Mouse (Mus musculus) lung, adult 2 months (tissue): ENCODE data around the gene Mok. TPM values are rescaled to one million over a fixed set of nuclear protein-coding genes. Genes with fewer than 3 reads are reported as not detected.

Source experiments
- DNase-seq: peaks from one replicate; pipeline ENCODE4 v3.0.0; 2022
- H3K4me1 ChIP-seq: fragments of 200-500 bp; 2 replicates; pipeline ENCODE4 v1.6.1; 2011; ENCODE audit warnings: low read length; ENCODE audit not compliant: control insufficient read depth, insufficient read depth
- H3K4me3 ChIP-seq: fragments of 200-500 bp; replicated peaks from 2 replicates; pipeline ENCODE3; 2011; ENCODE audit warnings: low read depth, mild to moderate bottlenecking, control low read depth, low read length; ENCODE audit errors: extremely low read depth
- CTCF ChIP-seq: fragments of 200-500 bp; IDR thresholded peaks from 2 replicates; pipeline ENCODE4 v1.5.1; 2011; ENCODE audit warnings: mild to moderate bottlenecking, low read length, control low read depth; ENCODE audit not compliant: insufficient read depth
- POLR2A ChIP-seq: fragments of 200-500 bp; IDR thresholded peaks from 2 replicates; pipeline ENCODE4 v1.6.1; 2011; ENCODE audit warnings: low read depth, mild to moderate bottlenecking, control low read depth, low read length, borderline replicate concordance; ENCODE audit errors: extremely low read depth
- WGBS: fragments of 180-500 bp; shearing (Covaris S2); methylation state at CpG from one replicate; pipeline ENCODE4 v1.1.7; 2018; 5-methylcytosine and 5-hydroxymethylcytosine counted together
- polyA plus RNA-seq: library from polyadenylated mRNA; depleted of rRNA; stranded (reverse); fragments of >200 nt; gene quantifications from 2 replicates; pipeline ENCODE4 v1.2.3, GENCODE M21; 2012

Mok gene
- polyA plus RNA-seq, 1 experiment, result 4.7 TPM

DNA sequence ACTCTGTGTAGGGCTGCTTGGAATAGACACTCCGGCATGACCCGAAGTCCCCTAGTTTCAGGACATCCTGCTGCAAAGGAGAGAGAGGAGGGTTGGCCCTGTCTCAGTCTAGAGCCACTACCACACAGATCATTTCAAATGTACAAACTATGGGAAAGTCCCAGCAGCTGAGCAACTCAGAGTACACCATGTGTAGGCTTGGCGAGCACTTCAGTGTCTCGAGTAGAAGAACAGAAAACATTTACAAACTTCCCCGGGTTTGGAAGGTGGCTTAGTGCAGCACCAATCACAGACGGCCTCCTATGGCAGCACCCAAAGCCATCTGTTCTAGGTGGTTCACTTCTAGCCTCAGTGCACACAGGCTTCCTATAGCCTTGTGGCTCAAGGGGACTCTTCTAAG, 27.1 kb downstream of the Mok start:
- Histone ChIP-seq H3K4me1 (no peaks in the 10 kb centered on the region), H3K4me3 (no peak overlapping the region)
- 79% methylated on average over 6 of the region's 6 CpGs for WGBS
- TF ChIP-seq POLR2A, result no peak
- TF ChIP-seq CTCF, result no peak
- DNase-seq, result no peak

DNA sequence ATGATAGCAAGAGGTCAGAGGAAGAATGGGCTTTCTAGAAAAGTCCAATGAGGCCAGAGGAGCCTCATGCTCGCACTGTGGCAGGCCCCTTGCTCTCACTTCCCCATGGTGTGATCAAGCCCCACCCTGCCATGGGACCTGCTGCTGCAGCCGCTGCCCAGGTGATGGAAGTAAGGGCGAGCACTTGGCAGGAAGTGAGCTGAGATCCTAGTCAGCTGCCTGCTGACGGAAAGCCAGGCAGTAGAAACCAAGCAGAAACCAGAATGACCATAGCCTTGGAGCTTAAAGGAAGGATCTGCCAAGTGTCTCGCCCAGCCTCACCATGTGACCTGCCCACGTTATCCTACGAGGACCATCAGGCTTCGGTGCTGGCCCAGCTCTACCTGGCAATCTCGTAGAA, 27.6 kb downstream of the Mok start:
- no peak for DNase-seq
- WGBS, result 75% methylated on average over 9 of the region's 9 CpGs
- Histone ChIP-seq H3K4me3 (no peak overlapping the region), H3K4me1 (no peaks in the 10 kb centered on the region)
- no peak for TF ChIP-seq POLR2A
- TF ChIP-seq CTCF, result no peak

DNA sequence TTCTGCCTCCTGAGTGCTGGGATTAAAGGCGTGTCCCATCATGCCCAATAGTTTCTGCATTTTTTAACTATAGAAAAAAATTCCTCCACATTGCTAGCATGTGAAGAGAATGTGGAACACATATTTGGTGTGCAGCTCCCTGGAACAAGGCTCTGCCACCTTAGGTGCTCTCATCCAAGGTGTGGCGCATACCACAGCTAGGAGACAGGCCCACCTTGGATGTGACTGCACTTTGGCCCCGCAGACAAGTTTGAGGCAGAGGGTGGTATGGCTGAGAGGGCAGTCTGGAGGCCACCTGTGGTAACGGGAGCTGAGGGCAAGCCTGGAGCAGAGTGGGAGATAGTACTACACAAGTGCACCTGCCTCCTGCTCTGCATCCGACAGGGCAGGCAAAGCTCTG, 31.9 kb downstream of the Mok start:
- TF ChIP-seq POLR2A (no peak), CTCF (no peak)

DNA sequence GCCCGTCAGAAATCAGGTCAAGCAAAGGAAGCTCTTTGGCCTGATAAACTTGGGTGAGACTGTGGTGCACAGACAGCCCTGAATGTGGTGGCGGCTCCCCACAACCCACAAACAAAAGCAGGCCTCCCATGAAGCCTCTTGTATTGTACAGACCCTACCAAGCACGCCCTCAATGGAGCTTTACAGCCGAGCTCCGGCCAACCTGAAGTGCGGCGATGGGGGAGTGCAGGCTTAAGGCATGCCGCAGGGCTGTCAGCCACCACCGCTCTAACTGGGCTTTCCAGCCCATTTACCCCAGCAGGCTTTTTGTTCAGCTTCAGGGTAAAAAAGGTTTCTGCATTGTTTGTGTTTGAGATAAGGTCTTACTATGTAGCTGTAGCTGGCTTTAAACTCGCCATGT, 32.3 kb downstream of the Mok start:
- Histone ChIP-seq H3K4me3 (no peak overlapping the region), H3K4me1 (no peaks in the 10 kb centered on the region)
- WGBS, result 76% methylated on average over 10 of the region's 10 CpGs
- TF ChIP-seq CTCF (no peak), POLR2A (no peak)
- DNase-seq, result no peak

More for the DNA sequence above, 31.9 kb downstream of the Mok start:
- Histone ChIP-seq H3K4me1 (no peaks in the 10 kb centered on the region), H3K4me3 (no peak overlapping the region)
- no peak for DNase-seq
- WGBS, result 77% methylated on average over 5 of the region's 5 CpGs

DNA sequence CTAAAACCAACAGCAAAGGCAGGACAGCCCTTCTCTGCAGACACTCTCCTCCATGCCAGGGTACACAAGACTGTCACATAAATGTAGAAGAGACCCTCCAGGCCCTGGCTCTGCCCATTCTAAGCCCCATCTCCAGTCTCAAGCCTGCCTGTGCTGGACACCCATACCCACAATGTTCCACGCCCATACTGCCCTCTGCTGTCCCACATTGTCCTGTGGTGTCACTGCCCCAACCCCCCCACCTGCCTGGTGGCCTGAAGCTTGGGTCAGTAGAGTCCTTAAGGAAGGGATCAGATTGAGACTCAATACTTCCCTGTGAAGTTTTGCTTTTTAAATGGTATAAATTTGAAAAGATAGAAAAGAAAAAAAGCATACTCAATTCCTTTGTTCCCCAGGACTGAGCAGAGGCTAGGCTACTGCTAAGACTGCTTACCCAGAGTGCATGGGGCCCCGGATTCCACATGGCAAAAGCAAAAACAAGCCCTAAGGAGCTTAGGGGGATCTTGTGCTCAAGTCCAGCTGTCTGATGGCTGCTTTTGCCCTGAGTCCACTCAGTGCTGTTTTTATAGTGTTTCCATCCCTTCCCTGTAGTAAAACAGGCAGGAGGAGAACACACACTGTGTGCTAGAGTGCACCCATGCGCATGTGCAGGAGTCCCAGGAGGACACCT, 34.3 kb downstream of the Mok start:
- TF ChIP-seq POLR2A (no peak), CTCF (peak; percentile 42)
- Histone ChIP-seq H3K4me3 (no peak overlapping the region), H3K4me1 (no peaks in the 10 kb centered on the region)
- DNase-seq, result no peak
- WGBS, result 81% methylated on average over 3 of the region's 3 CpGs

DNA sequence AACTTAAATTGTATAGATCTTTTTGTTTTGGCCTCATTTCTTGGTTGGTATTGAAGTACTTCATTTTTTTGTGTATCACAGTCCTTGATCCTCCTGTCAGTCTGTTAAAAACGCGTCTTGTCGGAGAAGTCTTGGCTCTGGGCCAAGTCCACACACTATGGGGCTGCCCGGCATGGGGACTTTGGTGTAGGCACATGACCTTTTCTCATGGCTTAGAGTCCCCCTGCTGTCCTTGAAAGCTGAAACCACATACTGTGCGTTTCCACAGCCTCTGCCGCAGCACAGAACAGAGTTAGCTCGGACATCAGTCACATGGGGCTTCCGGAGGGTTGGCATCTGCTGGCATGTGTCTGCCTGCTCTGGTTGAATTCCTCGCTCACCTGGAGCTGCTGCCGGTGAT, 36.5 kb downstream of the Mok start:
- H3K4me1 ChIP-seq, result no peaks in the 10 kb centered on the region
- no peak for DNase-seq
- WGBS, result 47% methylated on average over 10 of the region's 10 CpGs

DNA sequence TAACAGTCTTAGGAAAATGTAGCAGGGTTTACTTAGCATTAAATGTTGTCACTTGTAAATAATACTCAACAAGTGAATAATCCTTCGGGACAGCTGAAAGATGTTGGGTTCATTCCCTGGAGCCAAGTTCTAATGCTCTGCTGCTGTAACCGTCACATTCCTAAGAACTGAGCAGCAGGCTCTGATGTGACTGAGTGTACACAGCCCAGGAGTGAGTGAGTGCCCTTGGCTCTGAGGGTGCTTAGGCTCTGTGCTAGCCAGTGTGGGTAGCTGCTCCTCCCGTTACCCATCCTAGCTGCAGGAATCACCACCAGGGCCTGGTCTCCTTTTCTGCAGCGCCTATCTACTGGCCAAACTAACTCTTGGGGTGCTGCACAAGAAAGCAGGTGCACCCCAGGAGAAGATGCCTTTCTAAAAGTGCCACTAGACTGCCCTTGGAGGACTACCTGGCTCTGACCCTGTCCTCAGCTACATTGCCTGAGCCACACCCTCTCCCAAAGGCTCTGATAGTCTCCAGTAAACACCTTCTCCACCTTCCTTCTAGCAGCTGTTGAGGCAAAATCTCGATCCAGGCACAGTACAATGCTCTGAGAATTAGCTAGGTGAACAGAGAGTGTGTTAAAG, 38.0 kb downstream of the Mok start:
- no peak overlapping the region for H3K4me3 ChIP-seq
- no peak for TF ChIP-seq CTCF
- no peak for TF ChIP-seq POLR2A
- DNase-seq, result no peak
- 66% methylated on average over 5 of the region's 5 CpGs for WGBS
- H3K4me1 ChIP-seq, result no peaks in the 10 kb centered on the region

More for the DNA sequence above, 36.5 kb downstream of the Mok start:
- H3K4me3 ChIP-seq, result no peak overlapping the region
- no peak for TF ChIP-seq CTCF
- no peak for TF ChIP-seq POLR2A

DNA sequence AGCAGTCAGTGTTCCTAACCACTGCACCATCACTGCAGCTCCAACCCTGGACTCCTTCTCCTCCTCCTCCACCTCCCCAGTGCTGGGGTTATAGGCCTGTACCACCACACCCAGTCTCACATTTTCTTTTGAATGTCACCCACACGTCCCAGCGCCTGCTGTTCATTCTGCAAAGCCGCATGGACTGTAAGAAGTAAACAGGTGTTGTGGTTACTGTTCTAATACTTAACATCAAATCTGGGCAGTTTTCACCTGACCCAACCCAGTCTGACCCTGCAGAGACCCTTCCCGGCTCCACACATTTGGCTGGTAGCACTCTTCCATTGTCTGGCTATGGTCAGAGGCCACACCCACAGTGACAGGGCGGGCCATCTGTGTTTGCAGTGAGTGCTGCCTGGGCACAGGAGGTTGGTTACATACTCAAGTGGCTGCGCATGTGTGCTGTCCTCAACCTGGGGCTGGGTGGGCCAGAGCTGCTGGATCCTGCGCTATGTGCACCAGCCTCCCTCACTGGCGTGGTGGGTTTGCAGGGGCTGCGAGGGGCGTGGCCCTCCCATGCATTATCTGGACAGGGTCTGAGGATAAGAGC, 38.8 kb downstream of the Mok start:
- 73% methylated on average over 10 of the region's 10 CpGs for WGBS
- no peak for TF ChIP-seq CTCF
- no peak for TF ChIP-seq POLR2A
- Histone ChIP-seq H3K4me1 (no peaks in the 10 kb centered on the region), H3K4me3 (no peak overlapping the region)
- no peak for DNase-seq

DNA sequence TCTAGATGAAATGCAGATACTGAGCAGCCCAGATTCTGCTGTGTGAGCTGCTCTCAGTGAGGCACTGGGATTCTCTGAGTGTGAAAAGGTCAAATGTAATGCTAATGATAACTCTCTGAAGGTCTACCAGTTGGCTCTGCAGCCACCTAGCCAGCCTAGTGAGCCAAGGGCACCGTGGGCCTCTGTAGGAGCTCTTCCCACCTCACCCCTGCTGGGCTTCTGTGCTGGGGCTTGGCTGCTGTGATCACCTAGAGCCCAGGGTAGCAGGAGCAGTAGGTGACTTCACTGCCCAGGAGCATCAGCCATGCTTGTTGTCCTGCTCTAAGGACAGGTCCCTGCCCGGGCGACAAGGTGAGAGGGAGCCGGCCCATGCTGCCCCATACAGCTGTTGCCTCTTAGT, 41.5 kb downstream of the Mok start:
- no peak overlapping the region for H3K4me3 ChIP-seq
- TF ChIP-seq CTCF, result no peak
- TF ChIP-seq POLR2A, result no peak
- WGBS, result 90% methylated on average over 4 of the region's 4 CpGs
- no peak for DNase-seq
- H3K4me1 ChIP-seq, result no peaks in the 10 kb centered on the region

DNA sequence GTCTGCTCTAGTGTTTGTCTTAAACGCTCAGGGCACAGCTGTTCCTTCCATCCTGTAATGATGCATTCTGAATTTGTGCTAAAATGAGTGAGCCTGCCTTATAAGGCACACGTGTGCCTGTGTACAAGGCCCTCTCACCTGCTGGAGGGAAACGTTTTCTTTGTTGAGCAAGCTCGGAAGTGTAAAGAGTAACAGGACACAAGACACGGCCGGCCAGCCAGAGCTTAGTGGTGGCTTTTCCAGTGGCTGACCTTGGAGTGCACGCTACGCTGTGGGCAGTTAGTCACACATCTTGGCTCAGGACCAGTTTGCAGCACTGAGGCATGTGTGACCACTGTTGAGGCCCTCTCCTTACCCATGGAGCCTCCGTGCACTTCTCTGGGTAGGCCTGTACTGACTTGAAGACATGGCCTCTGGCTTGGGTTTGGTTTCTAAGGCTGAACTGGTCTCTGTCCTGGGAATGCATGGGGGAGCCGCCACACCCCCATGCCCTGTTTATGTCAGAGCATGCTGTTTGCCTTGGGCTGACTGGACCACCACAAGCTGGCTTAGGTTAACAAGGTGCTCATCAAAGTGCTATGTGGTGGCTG, 42.8 kb downstream of the Mok start:
- WGBS, result 63% methylated on average over 10 of the region's 10 CpGs
- no peak for TF ChIP-seq CTCF
- no peak for TF ChIP-seq POLR2A
- Histone ChIP-seq H3K4me3 (no peak overlapping the region), H3K4me1 (no peaks in the 10 kb centered on the region)
- no peak for DNase-seq
